Mouse (Mus musculus) embryonic facial prominence, embryonic 11.5 days (tissue): ENCODE measurements around the gene Mfap3l. TPM values are rescaled to one million over a fixed set of nuclear protein-coding genes. Genes with fewer than 3 reads are reported as not detected.
"Not testable (repeated sequence)": the region's sequence is repeated elsewhere in the genome, so short reads cannot be mapped to it uniquely, and the experiment has no call there.

Experiments
- ATAC-seq: fragments of 200-750 bp; cut with Nextera tagmentation; replicated peaks from 2 replicates; pipeline ENCODE4 v1.8.0; 2017; ENCODE audit warnings: low read depth; ENCODE audit not compliant: insufficient number of reproducible peaks, low FRiP score, low TSS enrichment
- DNase-seq: peaks from one replicate; pipeline ENCODE4 v3.0.0-alpha.2; 2015; ENCODE audit warnings: low spot score
- H3K27ac ChIP-seq: fragments of 300-500 bp; sonication (generic); replicated peaks from 2 replicates; pipeline ENCODE4 v1.5.1; 2014; ENCODE audit warnings: mild to moderate bottlenecking, low read depth, low read length, control low read depth
- H3K27me3 ChIP-seq: fragments of 300-500 bp; sonication (generic); 2 replicates; pipeline ENCODE4 v1.6.1; 2014; ENCODE audit warnings: mild to moderate bottlenecking, low read length, moderate library complexity, mixed read lengths; ENCODE audit not compliant: control insufficient read depth, insufficient read depth
- H3K36me3 ChIP-seq: fragments of 300-500 bp; sonication (generic); replicated peaks from 2 replicates; pipeline ENCODE4 v1.6.1; 2014; ENCODE audit warnings: low read depth, mild to moderate bottlenecking, low read length, moderate library complexity, mixed read lengths; ENCODE audit not compliant: control insufficient read depth, insufficient read depth
- H3K4me1 ChIP-seq: fragments of 300-500 bp; sonication (generic); 2 replicates; pipeline ENCODE4 v1.6.1; 2014; ENCODE audit warnings: low read length, mixed read lengths; ENCODE audit not compliant: control insufficient read depth, insufficient read depth
- H3K4me2 ChIP-seq: fragments of 300-500 bp; sonication (generic); 2 replicates; pipeline ENCODE4 v1.6.1; 2014; ENCODE audit warnings: low read depth, mild to moderate bottlenecking, control low read depth, low read length, moderate library complexity
- H3K4me3 ChIP-seq: fragments of 300-500 bp; sonication (generic); 2 replicates; pipeline ENCODE4 v1.5.1; 2014; ENCODE audit warnings: low read depth, low read length, control low read depth
- H3K9ac ChIP-seq: fragments of 300-500 bp; sonication (generic); replicated peaks from 2 replicates; pipeline ENCODE4 v1.6.1; 2014; ENCODE audit warnings: mild to moderate bottlenecking, control low read depth, low read length
- H3K9me3 ChIP-seq: fragments of 300-500 bp; sonication (generic); replicated peaks from 2 replicates; pipeline ENCODE4 v1.6.1; 2016; ENCODE audit warnings: mild to moderate bottlenecking, low read length, inconsistent platforms, mixed read lengths; ENCODE audit not compliant: control insufficient read depth
- WGBS: fragments of 180-500 bp; shearing (Covaris S2); extraction: QIAGEN DNeasy Blood & Tissue Kit; methylation state at CpG from one replicate; pipeline ENCODE4 v1.1.7; 2014; 5-methylcytosine and 5-hydroxymethylcytosine counted together
- polyA plus RNA-seq: library from polyadenylated mRNA; unstranded; fragments of >200 nt; fragmentation: Nextera tagmentation; extraction: Ambion mirVana; gene quantifications from 2 replicates; pipeline ENCODE4 v1.2.1, GENCODE M21; 2014

The Mfap3l gene
- polyA plus RNA-seq, 1 experiment from 2014 or later, result 1.3 TPM

GRCm38 (mm10) chr8:60658114-60658500 lies 25.5 kb downstream of the Mfap3l start:
- no peaks in the 10 kb centered on the region for H3K9me3 ChIP-seq
- no peaks in the 10 kb centered on the region for H3K27me3 ChIP-seq
- H3K27ac ChIP-seq, result no peak overlapping the region
- DNase-seq (no peak), ATAC-seq (no peak)
- H3K4me2 ChIP-seq, result no peak overlapping the region
- no peaks in the 10 kb centered on the region for H3K4me1 ChIP-seq
- no peak overlapping the region for H3K4me3 ChIP-seq
- no peak overlapping the region for H3K9ac ChIP-seq
- WGBS, result 75% methylated on average over 6 of the region's 6 CpGs
- H3K36me3 ChIP-seq, result no peaks in the 10 kb centered on the region

GRCm38 (mm10) chr8:60658686-60659085 lies 26.1 kb downstream of the Mfap3l start:
- H3K4me1 ChIP-seq, H3K4me3 ChIP-seq, DNase-seq, H3K27me3 ChIP-seq, H3K27ac ChIP-seq, H3K4me2 ChIP-seq, H3K9me3 ChIP-seq, H3K36me3 ChIP-seq, H3K9ac ChIP-seq, ATAC-seq: not testable (repeated sequence)
- 63% methylated on average over 2 of the region's 2 CpGs for WGBS

- DNase-seq (no peak), ATAC-seq (no peak)
- WGBS, result 89% methylated on average over 8 of the region's 8 CpGs
- no peaks in the 10 kb centered on the region for H3K9me3 ChIP-seq
- H3K9ac ChIP-seq, result no peak overlapping the region
- H3K27ac ChIP-seq, result no peak overlapping the region
- H3K4me3 ChIP-seq, result no peak overlapping the region
- H3K36me3 ChIP-seq, result no peaks in the 10 kb centered on the region
- no peaks in the 10 kb centered on the region for H3K4me1 ChIP-seq
- no peak overlapping the region for H3K4me2 ChIP-seq
- no peaks in the 10 kb centered on the region for H3K27me3 ChIP-seq
These were observed 27.1 kb downstream of the Mfap3l start for GRCm38 (mm10) chr8:60659721-60660120.

GRCm38 (mm10) chr8:60661191-60661590 lies 28.6 kb downstream of the Mfap3l start:
- WGBS, result 82% methylated on average over 2 of the region's 2 CpGs
- Histone ChIP-seq H3K9me3 (no peaks in the 10 kb centered on the region), H3K36me3 (no peaks in the 10 kb centered on the region), H3K4me1 (no peaks in the 10 kb centered on the region), H3K4me3 (no peak overlapping the region), H3K9ac (no peak overlapping the region), H3K27ac (no peak overlapping the region), H3K4me2 (no peak overlapping the region), H3K27me3 (no peaks in the 10 kb centered on the region)
- ATAC-seq, result no peak
- DNase-seq, result no peak

GRCm38 (mm10) chr8:60663552-60663951 lies 30.9 kb downstream of the Mfap3l start:
- Histone ChIP-seq H3K27me3 (no peaks in the 10 kb centered on the region), H3K36me3 (no peaks in the 10 kb centered on the region), H3K4me1 (no peaks in the 10 kb centered on the region), H3K27ac (no peak overlapping the region), H3K9ac (no peak overlapping the region), H3K4me3 (no peak overlapping the region), H3K9me3 (no peaks in the 10 kb centered on the region), H3K4me2 (no peak overlapping the region)
- 43% methylated on average over 5 of the region's 5 CpGs for WGBS
- DNase-seq (no peak), ATAC-seq (0 out of 2 replicates have a peak, but pooled peaks have one; percentile 62)

GRCm38 (mm10) chr8:60665821-60666220 lies 33.2 kb downstream of the Mfap3l start:
- Histone ChIP-seq H3K9ac (no peak overlapping the region), H3K36me3 (no peaks in the 10 kb centered on the region), H3K4me1 (no peaks in the 10 kb centered on the region), H3K4me2 (no peak overlapping the region), H3K9me3 (no peaks in the 10 kb centered on the region), H3K4me3 (no peak overlapping the region), H3K27me3 (no peaks in the 10 kb centered on the region), H3K27ac (no peak overlapping the region)
- DNase-seq (no peak), ATAC-seq (no peak)
- 81% methylated on average over 4 of the region's 4 CpGs for WGBS

- Histone ChIP-seq H3K4me3 (no peak overlapping the region), H3K9me3 (no peaks in the 10 kb centered on the region), H3K27ac (no peak overlapping the region), H3K36me3 (no peaks in the 10 kb centered on the region), H3K4me2 (no peak overlapping the region), H3K9ac (no peak overlapping the region), H3K4me1 (no peaks in the 10 kb centered on the region), H3K27me3 (no peaks in the 10 kb centered on the region)
- 82% methylated on average over 3 of the region's 3 CpGs for WGBS
- DNase-seq, result no peak
- ATAC-seq, result no peak
These were observed 34.2 kb downstream of the Mfap3l start for GRCm38 (mm10) chr8:60666852-60667251.

- no peaks in the 10 kb centered on the region for H3K27me3 ChIP-seq
- no peak overlapping the region for H3K4me2 ChIP-seq
- no peak overlapping the region for H3K27ac ChIP-seq
- no peak overlapping the region for H3K4me3 ChIP-seq
- no peak for ATAC-seq
- 82% methylated on average over 6 of the region's 6 CpGs for WGBS
- H3K4me1 ChIP-seq, result no peaks in the 10 kb centered on the region
- no peaks in the 10 kb centered on the region for H3K9me3 ChIP-seq
- no peak for DNase-seq
- H3K9ac ChIP-seq, result no peak overlapping the region
- H3K36me3 ChIP-seq, result no peaks in the 10 kb centered on the region
These were observed 46.0 kb downstream of the Mfap3l start for GRCm38 (mm10) chr8:60678590-60678989.
